Mouse (Mus musculus) mesoderm, embryonic 11.5 days (tissue): Measurements from ENCODE around the gene Cs.
"Not testable (repeated sequence)": the region's sequence is repeated elsewhere in the genome, so short reads cannot be mapped to it uniquely, and the experiment has no call there.

ENCODE experiments used
- DNase-seq: peaks from one replicate; pipeline ENCODE4 v3.0.0-alpha.2; 2012; ENCODE audit warnings: low read depth, low spot score

The Cs gene

GRCm38 (mm10) chr10:128332358-128333249 is 4.9 kb upstream of the Cs start:
- not testable (repeated sequence) for DNase-seq

- peak; percentile 83 for DNase-seq
Observed at GRCm38 (mm10) chr10:128335582-128335981, 2.0 kb upstream of the Cs start.

GRCm38 (mm10) chr10:128336195-128336594 is 1.3 kb upstream of the Cs start:
- no peak for DNase-seq

GRCm38 (mm10) chr10:128336597-128336996 is 937 bp upstream of the Cs start:
- DNase-seq: no peak

- DNase-seq: no peak
Observed at GRCm38 (mm10) chr10:128338415-128338814, 881 bp downstream of the Cs start.

- no peak for DNase-seq
Observed at GRCm38 (mm10) chr10:128338948-128339347, 1.4 kb downstream of the Cs start.

GRCm38 (mm10) chr10:128340257-128340656 is 2.7 kb downstream of the Cs start:
- no peak for DNase-seq

- no peak for DNase-seq
Observed at GRCm38 (mm10) chr10:128343436-128343835, 5.9 kb downstream of the Cs start.

GRCm38 (mm10) chr10:128344568-128345275 is 7.2 kb downstream of the Cs start:
- DNase-seq: peak; percentile 28

- DNase-seq: no peak
Observed at GRCm38 (mm10) chr10:128347541-128347940, 10.0 kb downstream of the Cs start.

GRCm38 (mm10) chr10:128358796-128359195 is 21.3 kb downstream of the Cs start:
- peak; percentile 51 for DNase-seq

GRCm38 (mm10) chr10:128359226-128359625 is 21.7 kb downstream of the Cs start:
- DNase-seq: no peak

- no peak for DNase-seq
Observed at GRCm38 (mm10) chr10:128361836-128362235, 24.3 kb downstream of the Cs start.

- peak; percentile 52 for DNase-seq
Observed at GRCm38 (mm10) chr10:128362568-128362967, 25.0 kb downstream of the Cs start.

- no peak for DNase-seq
Observed at GRCm38 (mm10) chr10:128367899-128368401, 30.4 kb downstream of the Cs start.

- peak; percentile 92 for DNase-seq
Observed at GRCm38 (mm10) chr10:128368402-128369217, 31.1 kb downstream of the Cs start, which contains the start of gene Coq10a. Gene Coq10a (minus strand): TSS chr10:128368997.

GRCm38 (mm10) chr10:128369218-128369543 is 31.6 kb downstream of the Cs start:
- no peak for DNase-seq

GRCm38 (mm10) chr10:128369599-128369998 is 32.1 kb downstream of the Cs start:
- DNase-seq: no peak

GRCm38 (mm10) chr10:128370021-128370420 is 32.5 kb downstream of the Cs start:
- DNase-seq: no peak

GRCm38 (mm10) chr10:128370601-128371000 is 33.1 kb downstream of the Cs start:
- DNase-seq: no peak

- no peak for DNase-seq
Observed at GRCm38 (mm10) chr10:128372142-128372541, 34.6 kb downstream of the Cs start.
